Mouse (Mus musculus) natural killer cell, adult 2 months (primary cell): ENCODE results near the gene Syce1l.

Experiments used
- DNase-seq, 2 experiments: peaks; one replicate each; pipeline ENCODE4 v3.0.0; 2022; ENCODE audit warnings: low spot score in 2 of 2

Syce1l gene

GRCm38 (mm10) chr8:113642926-113643325 lies at the start of gene Syce1l:
TSS of gene Syce1l (plus strand) at chr8:113643213.
- DNase-seq, result no peak

DNA sequence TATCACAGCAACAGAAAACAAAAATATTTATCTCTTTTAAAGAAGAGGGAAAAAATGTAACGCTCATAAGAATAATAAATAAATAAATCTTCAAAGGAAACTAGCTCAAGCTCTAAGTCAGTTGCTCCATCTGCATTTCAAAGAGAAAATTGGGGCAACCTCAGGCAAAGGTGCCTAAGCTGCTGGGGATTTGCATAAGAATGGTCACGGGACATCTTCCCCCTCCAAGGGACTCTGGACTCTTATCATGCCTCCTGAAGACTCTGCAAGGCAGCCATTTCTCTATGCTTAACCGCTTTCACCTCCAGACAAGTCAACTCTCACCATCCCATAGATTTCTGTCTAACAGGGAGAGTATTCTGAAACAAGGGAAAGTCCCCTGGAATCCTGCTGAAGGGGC lies 44.6 kb upstream of the Syce1l start:
- DNase-seq, result no peak

DNA sequence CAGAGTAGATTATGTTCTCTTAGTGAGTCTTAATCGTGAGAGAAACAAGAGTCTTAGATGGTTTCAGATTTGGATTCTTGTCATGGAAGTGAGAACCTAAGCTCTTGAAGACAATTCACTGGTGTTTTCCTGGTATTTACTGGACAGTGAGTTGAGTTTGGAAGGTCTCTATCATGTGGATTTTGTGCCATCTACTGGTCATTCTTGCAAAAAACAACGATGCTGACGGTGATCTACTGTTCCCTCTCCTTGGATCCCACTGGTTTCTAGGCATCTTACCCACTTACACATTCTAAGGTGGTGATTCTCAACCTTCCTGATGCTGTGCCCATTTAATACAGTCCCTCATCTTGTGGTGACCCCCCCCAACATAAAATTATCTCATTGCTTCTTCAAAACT lies 10.4 kb upstream of the Syce1l start:
- peak in 1 of 2 experiments; percentile 16 for DNase-seq

GRCm38 (mm10) chr8:113634161-113634560 lies 8.9 kb upstream of the Syce1l start:
- DNase-seq, result no peak

- DNase-seq, result peak; percentile 98 to 99
Measured at GRCm38 (mm10) chr8:113634670-113635591, 8.1 kb upstream of the Syce1l start, which contains the start of gene Mon1b. TSS of gene Mon1b (plus strand) at chr8:113635587.

- peak in 1 of 2 experiments; percentile 96 for DNase-seq
Measured at GRCm38 (mm10) chr8:113635592-113636279, 7.3 kb upstream of the Syce1l start.

DNA sequence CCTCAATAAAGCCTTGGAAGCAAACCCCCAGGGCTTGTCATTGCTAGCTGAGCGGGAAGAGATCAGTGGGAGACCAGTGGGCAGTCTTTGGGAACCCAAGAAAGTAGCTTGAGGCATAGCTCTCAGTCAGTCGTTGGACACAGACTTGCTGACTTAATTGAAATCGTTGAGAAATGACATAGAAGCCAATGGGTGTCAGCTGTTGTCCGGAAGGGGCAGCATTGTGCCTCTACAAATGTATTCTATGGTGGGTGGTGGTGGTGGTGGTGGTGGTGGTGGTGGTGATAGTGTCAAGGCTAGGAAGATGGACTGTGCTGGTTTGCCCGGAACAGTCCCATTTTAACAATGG lies 6.8 kb upstream of the Syce1l start:
- DNase-seq, result peak in 1 of 2 experiments; percentile 12

DNA sequence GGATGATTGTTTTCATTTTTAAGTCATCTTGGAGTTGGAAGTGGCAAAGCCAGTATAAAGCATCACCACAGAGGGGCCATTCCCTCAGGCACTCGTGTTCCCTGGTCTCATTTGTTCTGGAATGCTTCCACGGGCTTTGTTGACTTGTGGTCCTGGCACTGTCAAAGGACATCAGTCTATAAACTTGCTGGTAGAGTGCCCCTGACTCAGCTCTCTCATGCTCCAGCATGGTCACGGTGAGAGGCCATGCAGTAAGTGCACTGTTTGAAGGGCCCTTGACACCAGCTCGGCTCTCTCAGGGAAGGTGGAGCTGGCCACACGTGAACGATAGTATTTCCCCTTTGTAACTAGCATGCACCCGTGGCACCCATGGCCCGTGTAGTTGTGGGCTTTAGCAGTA lies 2.7 kb upstream of the Syce1l start:
- no peak for DNase-seq

DNA sequence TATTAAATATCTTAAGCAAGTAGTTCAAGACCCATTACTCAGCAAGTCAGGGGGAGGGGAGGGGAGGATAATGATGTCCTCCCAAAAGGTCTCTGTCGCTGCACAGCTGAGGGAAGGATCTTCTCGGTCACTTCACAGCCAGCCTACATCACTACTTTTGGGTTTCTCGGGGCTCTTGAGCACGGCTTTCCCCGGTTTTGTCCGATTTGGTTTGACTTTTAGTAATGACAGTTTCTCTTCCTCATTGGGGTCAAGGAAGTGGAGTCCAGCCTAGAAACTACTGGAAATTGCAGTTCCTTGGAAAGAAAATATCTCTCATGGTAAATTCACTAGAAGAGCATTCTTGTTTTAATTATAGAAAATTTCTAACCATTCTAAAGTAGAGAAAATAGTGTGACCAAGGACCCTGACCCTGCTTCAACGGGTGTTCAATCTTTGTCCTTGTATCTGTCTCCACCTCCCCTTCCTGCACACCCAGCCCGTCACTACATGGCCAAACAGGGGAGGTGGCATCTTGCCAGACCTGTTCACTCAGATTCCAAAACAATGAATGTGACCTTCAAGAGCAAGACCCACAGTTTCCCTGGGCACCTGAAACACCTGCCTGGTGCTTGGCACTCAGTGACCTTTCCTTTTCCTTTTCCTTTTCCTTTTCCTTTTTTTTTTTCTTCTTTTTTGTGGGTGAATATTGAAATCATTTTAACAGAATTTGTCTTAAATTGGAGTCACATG lies 632 bp downstream of the Syce1l start:
- DNase-seq, result no peak

GRCm38 (mm10) chr8:113645220-113645619 lies 2.2 kb downstream of the Syce1l start:
- no peak for DNase-seq

DNA sequence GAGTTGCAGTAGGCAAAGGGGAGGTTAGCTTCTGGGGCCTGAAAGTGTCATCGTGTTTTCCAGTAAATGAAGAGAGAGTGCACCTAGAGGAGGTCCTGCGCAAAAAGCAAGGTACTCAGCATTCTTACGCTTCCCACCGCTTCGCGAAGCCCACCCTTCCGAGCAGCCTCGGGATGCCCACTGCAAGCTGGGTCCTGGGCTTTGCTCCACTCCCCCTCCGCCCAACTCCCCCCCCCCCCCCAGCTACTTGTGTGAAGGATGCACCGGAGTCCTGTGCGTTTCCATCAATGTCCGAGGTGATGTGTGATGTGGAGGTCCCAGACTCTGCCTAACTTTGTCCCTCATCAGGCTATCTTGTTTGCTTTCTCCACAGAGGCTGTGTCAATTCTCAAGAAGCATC lies 9.4 kb downstream of the Syce1l start:
- no peak for DNase-seq

GRCm38 (mm10) chr8:113653151-113653550 lies 10.1 kb downstream of the Syce1l start:
- DNase-seq, result no peak

- peak; percentile 50 to 56 for DNase-seq
Measured at GRCm38 (mm10) chr8:113656154-113656553, 13.1 kb downstream of the Syce1l start.

GRCm38 (mm10) chr8:113656681-113657298 lies 13.8 kb downstream of the Syce1l start:
- DNase-seq, result no peak

DNA sequence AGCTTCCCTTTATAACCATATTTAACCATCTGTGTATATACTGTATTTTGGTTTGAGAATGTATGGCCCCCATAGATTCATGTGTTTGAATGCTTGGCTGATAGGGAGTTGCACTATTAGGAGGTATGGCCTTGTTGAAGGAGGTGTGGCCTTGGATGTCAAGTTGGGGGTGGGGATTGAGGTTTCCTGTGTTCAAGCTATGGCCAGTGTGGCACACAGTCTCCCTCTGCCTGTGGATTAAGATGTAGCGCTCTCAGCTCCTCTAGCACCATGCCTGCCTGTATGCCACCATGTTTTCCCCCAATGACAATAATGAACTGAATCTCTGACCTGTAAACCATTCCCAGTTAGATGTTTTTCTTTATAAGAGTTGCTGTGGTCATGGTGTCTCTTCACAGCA lies 17.1 kb downstream of the Syce1l start:
- DNase-seq, result no peak

GRCm38 (mm10) chr8:113664544-113664943 lies 21.5 kb downstream of the Syce1l start:
- DNase-seq, result peak; percentile 39 to 54

DNA sequence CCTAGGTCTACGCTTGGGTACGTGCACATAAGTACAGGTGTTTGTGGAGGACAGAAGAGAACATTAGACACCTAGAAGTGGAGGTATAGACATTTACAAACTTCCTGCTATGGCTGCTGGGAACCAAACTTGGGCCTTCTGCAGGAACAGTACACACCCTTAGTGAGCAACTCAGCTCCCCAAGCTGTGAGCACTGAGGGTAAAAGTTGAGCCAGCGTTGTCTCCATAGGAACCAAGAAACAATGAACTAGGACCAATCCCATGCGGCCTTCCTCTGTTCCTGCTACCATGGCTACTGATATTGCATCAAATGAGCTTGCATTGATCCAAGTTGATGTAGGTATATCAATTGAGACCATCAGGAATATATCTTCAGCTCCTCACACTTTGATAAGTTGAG lies 22.0 kb downstream of the Syce1l start:
- DNase-seq, result no peak

- no peak for DNase-seq
Measured at GRCm38 (mm10) chr8:113665951-113666350, 22.9 kb downstream of the Syce1l start.

GRCm38 (mm10) chr8:113666714-113667432 lies 23.9 kb downstream of the Syce1l start:
- no peak for DNase-seq

DNA sequence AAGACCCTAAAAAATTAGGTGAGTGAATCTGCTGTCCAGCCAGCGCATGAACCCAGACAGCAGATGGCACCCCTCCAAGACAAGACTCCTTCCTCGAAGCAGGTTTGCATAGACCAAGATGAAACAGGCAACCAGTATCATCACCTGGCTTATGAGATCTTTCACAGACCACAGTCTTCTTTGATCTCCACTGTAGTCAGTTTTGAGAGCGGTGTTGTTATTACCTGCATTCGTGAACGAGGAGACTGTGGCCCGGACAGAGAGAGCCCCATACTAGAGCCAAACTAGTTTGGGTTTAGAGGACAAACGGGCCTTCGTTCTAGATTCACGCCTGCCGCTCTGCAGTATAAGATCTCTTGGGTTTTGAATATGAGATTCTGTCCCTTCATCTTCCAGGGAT lies 26.9 kb downstream of the Syce1l start:
- DNase-seq, result no peak

DNA sequence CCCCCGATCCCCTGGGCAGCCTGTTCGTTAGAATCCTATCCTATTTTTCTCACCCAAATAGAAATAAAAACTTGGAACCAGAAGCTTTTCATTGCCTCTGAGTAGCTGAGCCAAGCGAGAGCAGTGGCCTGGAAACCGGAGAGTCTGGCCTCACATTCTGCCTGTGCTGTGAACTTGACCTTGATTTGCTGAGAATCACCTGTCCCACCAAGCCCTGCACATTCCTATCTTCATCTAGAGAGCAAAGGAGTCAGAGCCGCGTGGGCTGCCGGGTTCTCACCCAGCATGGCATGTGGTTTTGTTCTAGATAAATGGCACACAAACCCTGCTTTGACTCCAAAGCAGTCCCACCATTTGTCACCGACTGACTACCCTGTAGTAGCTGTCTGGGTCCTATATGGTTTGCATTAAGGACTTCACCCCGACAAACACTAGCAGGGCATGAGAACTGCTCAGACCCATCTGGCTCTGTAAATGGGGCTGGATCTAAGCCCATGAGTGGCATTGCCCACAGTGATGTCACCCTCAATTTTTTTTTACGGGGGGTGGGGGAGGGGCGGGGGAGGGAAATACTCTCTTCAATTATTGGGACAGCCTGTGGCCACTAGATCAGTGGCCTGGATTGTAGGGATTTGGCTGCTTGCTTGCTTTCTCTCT lies 29.7 kb downstream of the Syce1l start:
- DNase-seq, result no peak
